In the genomic region with DNA sequence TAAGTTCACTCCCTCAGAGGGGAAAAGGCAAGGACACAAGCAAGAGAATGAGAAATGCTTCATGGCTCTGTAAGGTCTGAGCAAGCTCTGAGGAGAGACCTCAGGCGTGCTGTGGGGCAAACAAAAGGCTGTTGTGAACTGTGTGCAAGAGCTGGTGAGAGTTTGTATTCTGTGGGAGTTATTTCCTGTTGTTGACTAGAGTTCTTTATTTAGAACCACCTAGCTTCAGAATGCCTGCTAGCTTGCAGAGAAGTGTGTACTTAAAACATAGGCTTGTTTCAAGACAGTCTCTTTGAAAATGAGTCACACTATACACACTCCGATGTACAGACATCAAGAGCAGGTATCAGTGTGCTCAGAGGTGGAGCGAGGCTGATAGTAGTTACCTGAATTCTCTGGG, we compare ENCODE assay signal across 10 mouse cellular contexts.
DNase-seq lines count a peak whose midpoint lies in the region; ATAC-seq and TF ChIP-seq lines count a peak whose summit lies in the region.
"Had no signal": no experiment of that assay in that cellular context is flagged by ENCODE, and none has a peak within 500 bp of the region (broad histone marks: within the 10 kb centered on the region; RNA-seq: fewer than 3 reads in every experiment).

No protein-coding gene starts in this region.

- peak; percentile 56 for DNase-seq in kidney, postnatal 0 days (ENCODE audit: low spot score)
- no peak for DNase-seq in kidney, postnatal 25 days
- DNase-seq in heart, postnatal 10 days: peak; percentile 34 to 35
- no peak for DNase-seq in cerebellum, postnatal 4 days (ENCODE audit: low spot score in 2 of 2)
- no peak for DNase-seq in liver
- DNase-seq in Muller cell, postnatal 12 days (ENCODE audit: inconsistent ontology term): no peak
- DNase-seq: cerebellum, postnatal 10 days had no signal

- H3K36me3 ChIP-seq in kidney, postnatal 0 days (ENCODE audit: insufficient read depth, low read length): no peaks in the 10 kb centered on the region
- no peaks in the 10 kb centered on the region for H3K36me3 ChIP-seq in stomach, embryonic 15.5 days

- H3K27ac ChIP-seq in kidney, postnatal 0 days: peak overlapping the region; percentile 70
- peak overlapping the region; percentile 70 for H3K27ac ChIP-seq in cortical plate, adult 2 months (ENCODE audit: insufficient read depth, low read length)
- H3K27ac ChIP-seq in stomach, embryonic 15.5 days: peak overlapping the region; percentile 48

- H3K27me3 ChIP-seq in kidney, postnatal 0 days (ENCODE audit: insufficient read depth, low read length): no peaks in the 10 kb centered on the region
- no peaks in the 10 kb centered on the region for H3K27me3 ChIP-seq in stomach, embryonic 15.5 days (replicated peaks)

- TF ChIP-seq CTCF in kidney, postnatal 0 days (IDR thresholded peaks at IDR 0.05; ENCODE audit: low read depth): no peak
- no peak for TF ChIP-seq CTCF in cortical plate, adult 2 months (IDR thresholded peaks at IDR 0.05; ENCODE audit: extremely low read depth, insufficient read depth, low read length)

- ATAC-seq in kidney, postnatal 0 days (replicated peaks; ENCODE audit: low FRiP score, low read depth): no peak
- ATAC-seq in stomach, embryonic 15.5 days (ENCODE audit: insufficient read depth, low FRiP score, low read depth): no peak

- intact Hi-C loops in heart, postnatal 10 days (cut with DNase I): no loop called here

- no peak for TF ChIP-seq POLR2A in cortical plate, adult 2 months (IDR thresholded peaks at IDR 0.05; ENCODE audit: extremely low read depth, insufficient read depth, low read length)

- H3K9me3 ChIP-seq in kidney, postnatal 0 days (replicated peaks; ENCODE audit: low read length): no peaks in the 10 kb centered on the region
- no peaks in the 10 kb centered on the region for H3K9me3 ChIP-seq in stomach, embryonic 15.5 days

- no peak overlapping the region for H3K9ac ChIP-seq in kidney, postnatal 0 days (ENCODE audit: low read depth, low read length)
- H3K9ac ChIP-seq in stomach, embryonic 15.5 days: no peak overlapping the region

- 0 out of 2 replicates have a peak, but pooled peaks cover 5% of the 10 kb centered on the region for H3K4me1 ChIP-seq in kidney, postnatal 0 days (replicated peaks; ENCODE audit: insufficient read depth, low read length)
- peaks cover 4% of the 10 kb centered on the region; the same call in 1 of the 2 replicates for H3K4me1 ChIP-seq in cortical plate, adult 2 months (ENCODE audit: control insufficient read depth, insufficient read depth, low read length)
- H3K4me1 ChIP-seq in stomach, embryonic 15.5 days: no peaks in the 10 kb centered on the region

- no peak overlapping the region for H3K4me2 ChIP-seq in kidney, postnatal 0 days (ENCODE audit: low read length)
- no peak overlapping the region for H3K4me2 ChIP-seq in stomach, embryonic 15.5 days

- H3K4me3 ChIP-seq in kidney, postnatal 0 days (replicated peaks; ENCODE audit: low read depth, low read length): no peak overlapping the region
- H3K4me3 ChIP-seq in cortical plate, adult 2 months (ENCODE audit: insufficient read depth, low read length): no peak overlapping the region
- no peak overlapping the region for H3K4me3 ChIP-seq in stomach, embryonic 15.5 days (replicated peaks)
- H3K4me3 ChIP-seq: myocyte had no signal

- WGBS in kidney, postnatal 0 days: 57% methylated on average over 3 of the region's 3 CpGs
- 59% methylated on average over 3 of the region's 3 CpGs for WGBS in stomach, embryonic 15.5 days

Comparison
In these comparisons a context has a peak if more than half of its experiments do, and no peak if none do; other contexts are left out.
1. DNase-seq: peak in kidney, postnatal 0 days (single experiment) and heart, postnatal 10 days (2 of 2); none in kidney, postnatal 25 days (0 of 2), cerebellum, postnatal 4 days (0 of 2), liver (single experiment) and Muller cell, postnatal 12 days (single experiment).
2. Peak in every context shown above with its lines, with median percentiles within 50 percentile points of each other: H3K27ac ChIP-seq.